Mouse (Mus musculus) thymus, adult 2 months (tissue): Measurements from ENCODE around the gene Rubcn. TPM values are rescaled to one million over a fixed set of nuclear protein-coding genes. Genes with fewer than 3 reads are reported as not detected.

Experiments used
- DNase-seq: peaks from one replicate; pipeline ENCODE4 v3.0.0; 2021
- H3K27ac ChIP-seq: fragments of 200-500 bp; 2 replicates; pipeline ENCODE4 v1.5.1; 2012; ENCODE audit warnings: low read length, control low read depth; ENCODE audit not compliant: control insufficient read depth, insufficient read depth
- H3K27me3 ChIP-seq: fragments of 200-500 bp; 2 replicates; pipeline ENCODE4 v1.6.1; 2012; ENCODE audit warnings: mild to moderate bottlenecking, low read length, moderate library complexity, mixed read lengths; ENCODE audit not compliant: control insufficient read depth, insufficient read depth
- H3K36me3 ChIP-seq: fragments of 200-500 bp; 2 replicates; pipeline ENCODE4 v1.6.1; 2012; ENCODE audit warnings: mild to moderate bottlenecking, low read length, moderate library complexity; ENCODE audit not compliant: control insufficient read depth, insufficient read depth
- H3K4me1 ChIP-seq: fragments of 200-500 bp; replicated peaks from 2 replicates; pipeline ENCODE4 v1.6.1; 2012; ENCODE audit warnings: low read length; ENCODE audit not compliant: control insufficient read depth, insufficient read depth
- H3K4me3 ChIP-seq: fragments of 200-500 bp; 2 replicates; pipeline ENCODE4 v1.5.1; 2012; ENCODE audit warnings: mild to moderate bottlenecking, low read length, control low read depth, moderate library complexity; ENCODE audit not compliant: control insufficient read depth, insufficient read depth
- CTCF ChIP-seq: fragments of 200-500 bp; IDR thresholded peaks from 2 replicates; pipeline ENCODE4 v1.5.1; 2012; ENCODE audit warnings: mild to moderate bottlenecking, control low read depth, low read length, moderate library complexity, borderline replicate concordance; ENCODE audit not compliant: control insufficient read depth, poor library complexity, insufficient read depth; ENCODE audit errors: extremely low read depth
- POLR2A ChIP-seq: fragments of 200-500 bp; IDR thresholded peaks from 2 replicates; pipeline ENCODE4 v1.6.1; 2012; ENCODE audit warnings: mild to moderate bottlenecking, low read length, control low read depth, moderate library complexity; ENCODE audit not compliant: control insufficient read depth, poor library complexity, insufficient read depth; ENCODE audit errors: extremely low read depth
- WGBS: fragments of 180-500 bp; shearing (Covaris S2); methylation state at CpG from one replicate; pipeline ENCODE4 v1.1.7; 2018; 5-methylcytosine and 5-hydroxymethylcytosine counted together
- polyA plus RNA-seq: library from polyadenylated mRNA; depleted of rRNA; stranded (reverse); fragments of >200 nt; gene quantifications from 2 replicates; pipeline ENCODE4 v1.2.3, GENCODE M21; 2012; rRNA removed

The Rubcn gene
- polyA plus RNA-seq, 1 experiment, result 36.4 TPM

DNA sequence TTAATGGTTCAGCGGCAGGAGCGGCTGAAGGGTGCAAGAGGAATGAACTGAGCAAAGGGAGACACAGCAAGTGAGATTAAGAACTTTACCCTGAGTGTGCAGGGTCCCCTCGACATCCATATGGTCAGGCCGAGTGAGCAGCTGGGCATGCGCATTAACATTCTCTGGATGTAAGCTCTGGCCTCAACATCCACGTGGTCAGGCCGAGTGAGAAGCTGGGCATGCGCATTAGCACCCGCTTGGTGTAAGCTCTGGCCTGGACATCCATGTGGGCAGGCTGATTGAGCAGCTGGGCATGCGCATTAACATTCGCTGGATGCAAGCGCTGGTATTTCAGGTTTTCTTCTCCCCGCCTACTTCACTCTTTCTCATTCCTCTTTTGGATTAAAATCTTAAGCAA is 92.7 kb downstream of the Rubcn start:
- Histone ChIP-seq H3K27ac (no peak overlapping the region), H3K36me3 (no peaks in the 10 kb centered on the region), H3K4me1 (no peaks in the 10 kb centered on the region), H3K27me3 (no peaks in the 10 kb centered on the region), H3K4me3 (no peak overlapping the region)
- WGBS, result 93% methylated on average over 13 of the region's 13 CpGs
- TF ChIP-seq CTCF, result no peak
- TF ChIP-seq POLR2A, result no peak
- no peak for DNase-seq

DNA sequence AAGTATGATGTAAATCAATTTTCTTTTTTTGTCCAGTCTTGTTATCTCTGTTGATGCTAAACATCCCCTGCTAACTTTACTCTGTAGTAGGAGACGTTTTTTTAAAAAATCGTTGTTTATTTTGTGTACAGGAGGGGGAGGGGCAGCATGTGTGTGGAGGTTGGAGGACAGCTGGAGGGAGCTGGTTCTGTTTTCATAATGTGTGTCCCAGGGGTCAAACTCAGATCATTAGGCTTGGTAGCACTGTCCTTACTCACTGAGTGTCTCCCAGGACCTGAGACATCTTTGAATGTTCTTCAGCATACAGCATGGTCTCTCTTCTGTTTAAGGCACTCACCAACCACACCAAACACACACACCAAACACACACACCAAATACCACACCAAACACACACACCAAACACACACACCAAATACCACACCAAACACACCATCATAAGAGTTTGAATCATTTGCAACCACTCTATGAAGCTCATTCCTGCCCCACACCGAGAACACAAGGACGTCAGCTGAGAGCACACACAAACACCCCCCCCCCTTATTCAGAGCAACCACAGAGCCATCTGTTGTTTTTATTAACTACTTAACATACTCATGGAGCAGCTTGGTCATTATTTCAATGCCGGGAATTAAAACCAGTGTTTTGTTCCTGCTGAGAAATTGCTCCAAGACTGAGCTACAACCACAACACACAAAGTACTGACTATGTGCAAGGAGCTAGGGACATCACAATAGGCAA is 94.1 kb downstream of the Rubcn start:
- TF ChIP-seq CTCF, result no peak
- H3K4me3 ChIP-seq, result no peak overlapping the region
- WGBS, result 56% methylated on average over 5 of the region's 5 CpGs
- H3K27ac ChIP-seq, result no peak overlapping the region
- no peak for DNase-seq
- H3K36me3 ChIP-seq, result no peaks in the 10 kb centered on the region
- no peaks in the 10 kb centered on the region for H3K4me1 ChIP-seq
- H3K27me3 ChIP-seq, result no peaks in the 10 kb centered on the region

DNA sequence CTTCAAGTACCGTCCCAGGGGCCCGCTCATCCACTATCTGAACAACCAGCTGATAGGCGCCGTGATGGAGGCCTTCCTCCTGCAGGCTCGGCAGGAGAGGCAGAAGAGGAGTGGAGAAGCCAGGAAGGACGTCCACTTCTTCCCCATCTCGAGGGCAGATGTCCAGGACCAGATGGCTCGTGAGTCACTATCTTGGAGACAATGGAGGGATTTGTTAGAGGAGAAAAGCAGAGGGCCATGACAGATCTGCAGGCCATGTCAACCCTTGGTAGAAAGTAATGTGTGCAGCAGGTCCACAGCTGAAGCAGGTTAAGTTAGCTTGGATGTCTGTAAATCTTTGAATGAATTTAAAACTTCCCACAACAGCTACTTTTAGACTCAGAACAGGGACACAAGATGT is 98.6 kb downstream of the Rubcn start:
- no peaks in the 10 kb centered on the region for H3K27me3 ChIP-seq
- 90% methylated on average over 8 of the region's 8 CpGs for WGBS
- no peak for DNase-seq

DNA sequence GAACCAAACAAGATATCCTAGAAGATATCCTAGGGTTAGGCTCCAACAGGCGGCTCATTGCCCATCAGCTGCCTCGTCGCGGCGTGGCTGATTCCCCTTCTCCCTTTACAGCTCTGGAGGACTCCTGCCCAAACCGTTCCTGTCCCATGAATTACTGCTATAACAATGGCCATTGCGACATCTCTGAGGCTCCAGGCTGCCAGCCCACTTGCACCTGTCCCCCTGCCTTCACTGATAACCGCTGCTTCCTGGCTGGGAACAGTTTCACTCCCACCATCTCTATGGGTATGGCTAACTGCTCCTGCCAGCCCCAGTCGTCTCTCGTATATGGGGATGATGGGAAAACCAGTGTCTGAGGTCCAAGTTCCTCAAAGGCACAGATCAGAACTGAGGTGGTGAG is 100.9 kb downstream of the Rubcn start:
- TF ChIP-seq CTCF, result no peak
- no peaks in the 10 kb centered on the region for H3K27me3 ChIP-seq

More for the DNA sequence above, 98.6 kb downstream of the Rubcn start:
- H3K36me3 ChIP-seq, result no peaks in the 10 kb centered on the region
- H3K27ac ChIP-seq, result no peak overlapping the region
- H3K4me1 ChIP-seq, result no peaks in the 10 kb centered on the region
- no peak overlapping the region for H3K4me3 ChIP-seq
- TF ChIP-seq POLR2A (no peak), CTCF (no peak)

More for the DNA sequence above, 100.9 kb downstream of the Rubcn start:
- DNase-seq, result no peak
- no peaks in the 10 kb centered on the region for H3K4me1 ChIP-seq
- H3K27ac ChIP-seq, result no peak overlapping the region
- no peak overlapping the region for H3K4me3 ChIP-seq
- WGBS, result 47% methylated on average over 10 of the region's 10 CpGs
- H3K36me3 ChIP-seq, result no peaks in the 10 kb centered on the region

Other genes with a start within 250 kb of the Rubcn start
- gene Tnk2, start 233.9 kb downstream of the Rubcn start, polyA plus RNA-seq, result 479 and 508 TPM in 2 replicates
- 0.52 and 0.58 TPM in 2 replicates for gene Muc4, start 141.9 kb downstream of the Rubcn start, polyA plus RNA-seq
- gene Muc20, start 80.3 kb downstream of the Rubcn start, polyA plus RNA-seq, result 0.22 TPM in 1 of 2 replicates, not detected in the other
- 0.18 TPM in 1 of 2 replicates, not detected in the other for gene Smbd1, start 67.3 kb downstream of the Rubcn start, polyA plus RNA-seq
- 8.4 and 8.8 TPM in 2 replicates for gene Fyttd1, start 266 bp downstream of the Rubcn start, polyA plus RNA-seq
- gene Lrch3, start 36.3 kb upstream of the Rubcn start, polyA plus RNA-seq, result 41.3 and 43.2 TPM in 2 replicates
- 0.12 and 0.14 TPM in 2 replicates for gene Iqcg, start 178.5 kb upstream of the Rubcn start, polyA plus RNA-seq
- 328 and 393 TPM in 2 replicates for gene Rpl35a, start 178.7 kb upstream of the Rubcn start, polyA plus RNA-seq
- gene Lmln, start 184.8 kb upstream of the Rubcn start, polyA plus RNA-seq, result 2.1 and 2.2 TPM in 2 replicates